In genomic region chr7:89380935-89381705, GRCm38 (mm10) we compare ENCODE assay signal across 13 mouse cellular contexts. TPM values are rescaled to one million over a fixed set of nuclear protein-coding genes. Genes with fewer than 3 reads are reported as not detected.
DNase-seq lines count a peak whose midpoint lies in the region; ATAC-seq and TF ChIP-seq lines count a peak whose summit lies in the region.
"Had no signal": no experiment of that assay in that cellular context is flagged by ENCODE, and none has a peak within 500 bp of the region (broad histone marks: within the 10 kb centered on the region; RNA-seq: fewer than 3 reads in every experiment).

No protein-coding gene starts in this region.

- no peak overlapping the region for H3K4me3 ChIP-seq in heart, adult 2 months
- H3K4me3 ChIP-seq in kidney, embryonic 16.5 days (ENCODE audit: low read length): no peak overlapping the region
- no peak overlapping the region for H3K4me3 ChIP-seq in limb, embryonic 11.5 days (ENCODE audit: low read depth, low read length)

- peaks cover 3% of the 10 kb centered on the region for H3K4me1 ChIP-seq in heart, adult 2 months (ENCODE audit: control insufficient read depth, insufficient read depth, low read length)
- peaks cover 16% of the 10 kb centered on the region; the same call in 1 of the 2 replicates for H3K4me1 ChIP-seq in kidney, embryonic 16.5 days (ENCODE audit: insufficient read depth, low read length)
- peaks cover 3% of the 10 kb centered on the region; the same call in 1 of the 2 replicates for H3K4me1 ChIP-seq in limb, embryonic 11.5 days (ENCODE audit: control insufficient read depth, insufficient read depth, low read length)

- H3K9ac ChIP-seq in heart, adult 2 months (ENCODE audit: low read depth, low read length): no peak overlapping the region
- no peak overlapping the region for H3K9ac ChIP-seq in kidney, embryonic 16.5 days (replicated peaks; ENCODE audit: low read length)
- H3K9ac ChIP-seq in limb, embryonic 11.5 days (ENCODE audit: low read length): no peak overlapping the region

- H3K4me2 ChIP-seq in kidney, embryonic 16.5 days (replicated peaks; ENCODE audit: low read depth, low read length): no peak overlapping the region
- no peak overlapping the region for H3K4me2 ChIP-seq in limb, embryonic 11.5 days (ENCODE audit: low read depth, severe bottlenecking)

- peak; percentile 42; the same call in 1 of the 2 replicates for ATAC-seq in kidney, embryonic 16.5 days (ENCODE audit: low FRiP score, low TSS enrichment)
- ATAC-seq in Patski: peak; percentile 85
- ATAC-seq in limb, embryonic 11.5 days (ENCODE audit: insufficient number of reproducible peaks, low FRiP score, low TSS enrichment, low read depth): no peak
- no peak for ATAC-seq in monocyte, adult 5-6 weeks (replicated peaks; ENCODE audit: insufficient number of reproducible peaks, low FRiP score, low TSS enrichment, poor library complexity, severe bottlenecking)
- ATAC-seq: forebrain, embryonic 14.5 days had no signal

- CTCF ChIA-PET in Patski (lab: Charles Lee): interaction anchor here (1.0 to 1.3 kb wide), 2 partner anchors 16 to 20 kb away, joined by 3 read pairs; no protein-coding TSS in a partner anchor

- no peak for TF ChIP-seq CTCF in heart, adult 2 months (IDR thresholded peaks at IDR 0.05)
- TF ChIP-seq CTCF in Patski (IDR thresholded peaks at IDR 0.05): no peak

- POLR2A ChIA-PET in Patski (lab: Charles Lee): interaction anchor here (1.3 kb wide), 1 partner anchor 9 kb away, joined by 3 read pairs; no protein-coding TSS in a partner anchor

- in situ Hi-C loops in Patski (cut with MboI; ENCODE audit: low pct_unique_long_range_greater_than_20kb): no loop called here

- TF ChIP-seq POLR2A in heart, adult 2 months (IDR thresholded peaks at IDR 0.05; ENCODE audit: insufficient read depth, low read depth, low read length): no peak

- intact Hi-C loops in heart, adult 2 months (cut with DNase I): no loop called here

- no peak for DNase-seq in heart, adult 2 months
- no peak for DNase-seq in heart, postnatal 4 days
- DNase-seq in kidney, adult 11 months: no peak
- DNase-seq in Patski (ENCODE audit: low read depth, low spot score): no peak
- peak; percentile 28 for DNase-seq in limb, embryonic 11.5 days (ENCODE audit: low spot score)
- no peak for DNase-seq in ovary, adult 18-20 months (ENCODE audit: low spot score)
- DNase-seq: cerebellum, adult 2 months; left cerebral cortex, postnatal 4 days; retina, postnatal 1 day; thymus, postnatal 14 days had no signal

- peak overlapping the region; percentile 45 for H3K27ac ChIP-seq in heart, adult 2 months
- peak overlapping the region; percentile 70 for H3K27ac ChIP-seq in kidney, embryonic 16.5 days (ENCODE audit: low read length)
- H3K27ac ChIP-seq in limb, embryonic 11.5 days (replicated peaks; ENCODE audit: low read depth, low read length): no peak overlapping the region; the same call in 1 of the 2 replicates

- no peaks in the 10 kb centered on the region for H3K9me3 ChIP-seq in kidney, embryonic 16.5 days (ENCODE audit: low read length)
- no peaks in the 10 kb centered on the region for H3K9me3 ChIP-seq in limb, embryonic 11.5 days (ENCODE audit: control insufficient read depth, low read length)

- TF ChIP-seq EP300 in heart, adult 2 months (IDR thresholded peaks at IDR 0.05; ENCODE audit: insufficient read depth, low read depth, low read length): no peak

- H3K36me3 ChIP-seq in heart, adult 2 months (ENCODE audit: control insufficient read depth, insufficient read depth, low read length): peaks cover 2% of the 10 kb centered on the region
- no peaks in the 10 kb centered on the region for H3K36me3 ChIP-seq in kidney, embryonic 16.5 days (ENCODE audit: insufficient read depth, low read length)
- no peaks in the 10 kb centered on the region for H3K36me3 ChIP-seq in limb, embryonic 11.5 days (ENCODE audit: control insufficient read depth, insufficient read depth, low read length)

- no peaks in the 10 kb centered on the region for H3K27me3 ChIP-seq in heart, adult 2 months (ENCODE audit: control insufficient read depth, insufficient read depth, low read length)
- no peaks in the 10 kb centered on the region for H3K27me3 ChIP-seq in kidney, embryonic 16.5 days (ENCODE audit: insufficient read depth, low read length)
- H3K27me3 ChIP-seq in Patski: no peaks in the 10 kb centered on the region
- H3K27me3 ChIP-seq in limb, embryonic 11.5 days (ENCODE audit: control insufficient read depth, insufficient read depth, low read length): no peaks in the 10 kb centered on the region

- WGBS in heart, adult 2 months: 29% methylated on average over 7 of the region's 7 CpGs
- 22% methylated on average over 7 of the region's 7 CpGs for WGBS in kidney, embryonic 16.5 days
- 44% methylated on average over 7 of the region's 7 CpGs for WGBS in limb, embryonic 11.5 days

- no peaks in the 10 kb centered on the region for H3K79me2 ChIP-seq in heart, adult 2 months (replicated peaks; ENCODE audit: control insufficient read depth, insufficient read depth, low read length)

RNA-seq across cellular contexts. Expression of gene Tmem135, which starts 22.9 kb away (rescaled TPM):
- 10 to 100 TPM; 43.2 to 45.1 TPM for total RNA-seq in heart, adult 2 months (2021)
- 18.8 and 27.2 TPM in 2 replicates for polyA plus RNA-seq in heart, adult 2 months (2012; rRNA removed)
- 10 to 100 TPM; 35.9 to 43.6 TPM for total RNA-seq in heart, postnatal 4 days (2021)
- polyA plus RNA-seq in kidney, embryonic 16.5 days (2015; fragmentation: Nextera tagmentation; extraction: Ambion mirVana): 37.6 and 39.9 TPM in 2 replicates
- polyA plus RNA-seq in Patski (2021): 48.3 TPM
- polyA plus RNA-seq in limb, embryonic 11.5 days (2014; fragmentation: Nextera tagmentation; extraction: Ambion mirVana): 17.7 and 18.3 TPM in 2 replicates
- total RNA-seq in monocyte, adult 5-6 weeks (2017): 48.2 to 51.9 TPM (median 50.7 TPM) in 3 replicates

RNA-seq across cellular contexts. Expression of gene Fzd4, which starts 23.0 kb away (rescaled TPM):
- 10 to 100 TPM; 33.7 to 36.2 TPM for total RNA-seq in heart, adult 2 months (2021)
- polyA plus RNA-seq in heart, adult 2 months (2012; rRNA removed): 15.2 and 26.1 TPM in 2 replicates
- 10 to 100 TPM; 43.2 TPM for total RNA-seq in heart, postnatal 4 days (2021)
- 28.1 and 31.0 TPM in 2 replicates for polyA plus RNA-seq in kidney, embryonic 16.5 days (2015; fragmentation: Nextera tagmentation; extraction: Ambion mirVana)
- 55.9 TPM for polyA plus RNA-seq in Patski (2021)
- polyA plus RNA-seq in limb, embryonic 11.5 days (2014; fragmentation: Nextera tagmentation; extraction: Ambion mirVana): 9.4 and 11.0 TPM in 2 replicates
- total RNA-seq in monocyte, adult 5-6 weeks (2017): 3.5 to 8.9 TPM (median 3.5 TPM) in 3 replicates

Comparison
In these comparisons a context has a peak if more than half of its experiments do, and no peak if none do; other contexts are left out.
1. ATAC-seq: peak in kidney, embryonic 16.5 days (single experiment) and Patski (single experiment); none in limb, embryonic 11.5 days (single experiment) and monocyte, adult 5-6 weeks (single experiment).